Mouse (Mus musculus): Measurements from ENCODE around the gene Arsa. TPM values are rescaled to one million over a fixed set of nuclear protein-coding genes. Genes with fewer than 3 reads are reported as not detected.

Arsa gene
- polyA plus RNA-seq, 1 experiment from 2014 or later: 14.1 TPM

DNA sequence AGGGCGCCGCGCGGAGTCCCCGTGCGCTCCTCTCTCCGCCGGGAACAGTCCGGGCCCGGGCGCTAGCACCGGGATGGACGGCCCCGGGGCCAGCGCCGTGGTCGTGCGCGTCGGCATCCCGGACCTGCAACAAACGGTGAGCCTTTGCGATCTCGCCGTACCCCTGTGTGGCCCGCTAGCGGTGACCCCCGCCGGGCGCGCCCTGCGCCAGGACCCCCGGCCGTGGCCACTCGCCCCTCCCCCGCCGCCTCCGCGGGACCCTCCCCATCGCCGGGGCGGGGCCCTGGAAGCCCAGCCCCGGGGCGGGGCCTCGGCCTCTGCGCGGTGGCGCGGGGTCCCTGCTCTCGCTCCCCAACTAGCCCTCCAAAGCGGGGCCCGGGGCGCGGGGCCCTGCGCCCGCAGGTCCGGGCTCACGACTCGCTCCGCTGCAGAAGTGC, 22.6 kb upstream of the Arsa start:
- Histone ChIP-seq H3K4me2 (ENCODE audit: low read length) (peak overlapping the region; percentile 89), H3K9me3 (ENCODE audit: control insufficient read depth, low read length) (no peaks in the 10 kb centered on the region; the same call in 1 of the 2 replicates), H3K4me1 (ENCODE audit: control insufficient read depth in 2 of 2, insufficient read depth in 2 of 2, low read length in 2 of 2) (peaks cover 2 to 9% of the 10 kb centered on the region in 2 experiments; a peak in 3 of 4 replicates), H3K36me3 (ENCODE audit: control insufficient read depth, insufficient read depth, low read length) (peaks cover 27% of the 10 kb centered on the region), H3K27me3 (ENCODE audit: control insufficient read depth, insufficient read depth, low read length) (peaks cover 49% of the 10 kb centered on the region), H3K27ac (replicated peaks in 1 of 2; ENCODE audit: control insufficient read depth in 1 of 2, insufficient read depth in 1 of 2, low read depth in 2 of 2, low read length in 2 of 2) (peak overlapping the region in 1 of 2 experiments; percentile 83; a peak in 2 of 4 replicates), H3K4me3 (ENCODE audit: control insufficient read depth in 1 of 2, insufficient read depth in 1 of 2, low read depth in 1 of 2, low read length in 2 of 2) (peak overlapping the region; percentile 75 to 79), H3K9ac (ENCODE audit: low read length) (peak overlapping the region; percentile 75)
- under 1% methylated on average over 31 of the region's 60 CpGs for WGBS
- no peak for ATAC-seq (ENCODE audit: insufficient number of reproducible peaks, insufficient read depth, low FRiP score, low read depth)

DNA sequence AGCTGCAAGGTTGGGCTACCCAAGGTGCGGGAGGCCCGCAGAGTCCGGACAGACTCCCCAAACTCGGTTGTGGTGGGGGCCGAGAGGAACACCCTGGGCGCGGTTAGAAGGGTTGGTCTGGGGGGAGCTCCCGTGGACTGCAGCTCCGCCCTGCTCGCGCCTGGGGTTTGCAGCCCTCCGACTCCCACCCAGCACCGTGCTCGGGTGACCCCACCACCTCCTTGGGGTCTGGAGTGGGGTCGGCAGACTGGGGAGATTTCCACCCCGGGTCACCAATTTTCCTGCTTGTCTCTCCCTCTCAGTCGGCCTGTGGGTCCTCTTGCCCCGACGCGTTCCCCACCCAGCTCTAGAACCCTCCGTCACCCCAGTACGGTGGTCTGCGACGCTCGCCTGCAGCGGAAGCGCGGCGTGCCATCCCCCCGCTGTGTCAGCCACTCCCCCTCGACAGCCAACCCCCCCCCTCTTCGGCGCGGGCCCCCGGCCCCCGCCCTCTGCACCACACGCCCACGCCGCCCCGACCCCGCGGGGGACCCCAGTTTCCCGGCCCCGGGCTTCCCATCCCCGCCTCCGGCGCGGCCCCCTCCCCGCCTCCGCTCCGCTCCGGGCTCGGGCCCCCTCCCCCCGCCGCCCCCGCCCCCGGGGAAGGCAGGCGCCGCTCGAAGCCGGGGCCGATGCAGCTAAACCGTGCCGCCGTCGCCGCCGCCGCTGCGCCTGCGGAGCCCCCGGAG, 21.9 kb upstream of the Arsa start, which contains the start of gene Shank3:
Shank3 (plus strand) TSS at position 663 of the 728 bp plus-strand sequence.
- 0 out of 2 replicates have a peak, but pooled peaks have one; percentile 20 for ATAC-seq (ENCODE audit: insufficient number of reproducible peaks, insufficient read depth, low FRiP score, low read depth)

DNA sequence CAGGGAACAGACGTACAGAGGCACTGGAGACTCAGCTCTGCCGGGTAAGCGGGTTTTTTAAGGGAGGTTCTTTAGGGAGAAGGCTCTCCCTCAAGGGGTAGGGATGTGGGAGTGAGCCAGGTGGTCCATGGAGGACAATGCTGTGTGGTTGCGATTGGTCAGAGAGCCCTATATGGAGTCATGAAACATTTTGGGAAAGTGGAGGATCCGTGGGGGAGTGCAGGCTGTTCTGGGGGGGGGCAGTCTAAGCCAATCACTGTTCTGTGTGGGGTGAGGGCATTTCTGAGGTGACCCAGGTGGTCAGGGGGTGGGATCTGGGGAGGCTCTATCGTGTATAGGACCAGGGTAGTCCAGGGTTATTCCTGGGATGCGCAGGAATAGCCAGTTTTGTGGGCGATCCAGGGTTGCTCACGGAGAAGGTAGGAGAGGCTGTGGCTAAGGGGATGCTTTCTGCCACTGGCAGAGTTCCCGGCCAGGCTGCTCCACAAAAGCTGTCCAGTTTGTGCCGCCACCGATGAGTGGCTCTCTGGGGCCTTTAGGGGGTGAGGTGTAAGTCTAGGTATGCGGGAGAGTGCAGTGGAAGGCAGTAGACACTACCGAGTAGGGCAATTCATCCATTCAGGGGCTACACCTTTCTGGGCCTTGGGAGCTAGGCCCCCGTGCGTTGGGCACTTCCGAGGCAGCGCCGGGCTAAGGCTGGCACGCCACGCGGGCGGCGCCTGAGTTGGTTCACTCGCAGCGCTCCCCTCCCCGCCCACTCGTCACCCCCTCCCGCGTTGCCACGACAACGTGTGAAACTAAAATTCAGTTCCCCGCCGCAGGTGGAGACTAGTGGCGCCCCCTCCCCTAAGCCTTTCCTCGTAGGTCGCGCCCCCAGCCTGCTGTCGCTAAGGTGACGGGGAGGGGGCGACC, 21.1 kb upstream of the Arsa start:
- Histone ChIP-seq H3K4me3 (ENCODE audit: control insufficient read depth in 1 of 2, insufficient read depth in 1 of 2, low read depth in 1 of 2, low read length in 2 of 2) (peak overlapping the region; percentile 60 to 79), H3K27ac (replicated peaks in 1 of 2; ENCODE audit: control insufficient read depth in 1 of 2, insufficient read depth in 1 of 2, low read depth in 2 of 2, low read length in 2 of 2) (peak overlapping the region; percentile 61 to 83), H3K36me3 (ENCODE audit: control insufficient read depth, insufficient read depth, low read length) (peaks cover 12% of the 10 kb centered on the region; the same call in 1 of the 2 replicates), H3K9me3 (ENCODE audit: control insufficient read depth, low read length) (no peaks in the 10 kb centered on the region; the same call in 1 of the 2 replicates), H3K9ac (ENCODE audit: low read length) (peak overlapping the region; percentile 75), H3K4me2 (ENCODE audit: low read length) (peak overlapping the region; percentile 89), H3K27me3 (ENCODE audit: control insufficient read depth, insufficient read depth, low read length) (peaks cover 49% of the 10 kb centered on the region), H3K4me1 (ENCODE audit: control insufficient read depth in 2 of 2, insufficient read depth in 2 of 2, low read length in 2 of 2) (peaks cover 2 to 9% of the 10 kb centered on the region in 2 experiments; a peak in 3 of 4 replicates)
- 2% methylated on average over 39 of the region's 41 CpGs for WGBS
- 0 out of 2 replicates have a peak, but pooled peaks have one; percentile 6 for ATAC-seq (ENCODE audit: insufficient number of reproducible peaks, insufficient read depth, low FRiP score, low read depth)

More for the DNA sequence above, 21.9 kb upstream of the Arsa start, which contains the start of gene Shank3:
- peaks cover 20% of the 10 kb centered on the region for H3K36me3 ChIP-seq (ENCODE audit: control insufficient read depth, insufficient read depth, low read length)
- WGBS: 1% methylated on average over 46 of the region's 72 CpGs
- H3K4me3 ChIP-seq (ENCODE audit: control insufficient read depth in 1 of 2, insufficient read depth in 1 of 2, low read depth in 1 of 2, low read length in 2 of 2): peak within 1 kb of the TSS; percentile 75 to 79
- peak within 1 kb of the TSS; percentile 89 for H3K4me2 ChIP-seq (ENCODE audit: low read length)
- peak within 1 kb of the TSS; percentile 75 for H3K9ac ChIP-seq (ENCODE audit: low read length)
- H3K27me3 ChIP-seq (ENCODE audit: control insufficient read depth, insufficient read depth, low read length): peaks cover 49% of the 10 kb centered on the region
- peaks cover 2 to 9% of the 10 kb centered on the region in 2 experiments; a peak in 3 of 4 replicates for H3K4me1 ChIP-seq (ENCODE audit: control insufficient read depth in 2 of 2, insufficient read depth in 2 of 2, low read length in 2 of 2)
- H3K27ac ChIP-seq (replicated peaks in 1 of 2; ENCODE audit: control insufficient read depth in 1 of 2, insufficient read depth in 1 of 2, low read depth in 2 of 2, low read length in 2 of 2): peak within 1 kb of the TSS; percentile 61 to 83
- H3K9me3 ChIP-seq (ENCODE audit: control insufficient read depth, low read length): no peaks in the 10 kb centered on the region; the same call in 1 of the 2 replicates

DNA sequence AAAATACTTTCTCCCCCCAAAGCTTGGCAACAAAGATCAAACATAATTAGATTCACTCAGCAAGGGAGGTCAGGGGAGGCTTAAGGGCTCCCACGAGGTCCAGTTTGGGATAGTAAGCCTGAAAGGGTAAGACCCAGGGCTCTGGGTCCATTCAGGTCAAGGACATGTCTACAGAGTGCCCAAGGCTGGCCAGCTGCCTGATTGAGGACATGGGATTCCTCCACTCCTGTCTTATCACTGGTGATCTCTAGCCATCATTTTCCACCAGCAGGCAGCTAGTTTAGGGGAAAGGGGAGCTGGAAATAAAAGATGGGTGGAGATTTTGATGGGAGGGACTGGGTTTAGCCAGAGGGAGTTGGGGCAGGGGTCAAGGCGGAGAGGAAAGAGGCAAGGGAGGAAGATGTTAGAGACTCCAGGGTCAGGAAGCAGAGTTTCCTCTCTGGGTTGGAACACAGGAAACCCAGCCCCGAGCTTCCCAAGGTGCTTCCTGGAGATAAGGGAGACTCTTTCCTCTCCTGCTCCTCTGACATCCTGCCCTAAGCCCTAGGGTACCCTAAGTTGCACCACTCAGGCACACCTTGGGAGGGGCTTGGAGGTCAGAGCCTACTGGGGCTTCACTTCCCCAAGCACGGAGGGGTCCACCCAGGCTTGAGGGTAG, 20.3 kb upstream of the Arsa start:
- WGBS: 12% methylated on average over 4 of the region's 4 CpGs
- Histone ChIP-seq H3K9ac (ENCODE audit: low read length) (peak overlapping the region; percentile 75), H3K27me3 (ENCODE audit: control insufficient read depth, insufficient read depth, low read length) (peaks cover 49% of the 10 kb centered on the region)

DNA sequence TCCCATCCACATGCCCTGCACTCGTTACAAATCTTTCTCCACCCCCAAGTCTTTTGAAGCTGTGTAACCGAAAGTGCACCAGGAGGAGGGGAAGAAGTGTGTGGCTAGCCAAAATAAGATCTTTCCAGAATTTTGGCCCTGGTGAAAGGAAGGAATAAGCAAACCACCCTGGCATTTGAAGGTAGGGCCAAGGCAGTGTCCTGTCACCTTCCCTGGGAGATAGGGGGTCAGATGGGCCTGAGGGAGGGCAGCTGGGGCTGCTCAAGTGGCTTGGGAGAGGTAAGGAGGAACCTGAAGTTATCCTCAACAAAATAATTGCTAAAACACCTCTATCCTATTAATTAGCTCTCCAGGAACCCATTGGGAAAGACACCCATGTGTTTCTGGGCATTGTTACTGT, 19.6 kb upstream of the Arsa start:
- H3K9me3 ChIP-seq (ENCODE audit: control insufficient read depth, low read length): peaks cover 4% of the 10 kb centered on the region; the same call in 1 of the 2 replicates
- no peak overlapping the region for H3K4me3 ChIP-seq (ENCODE audit: control insufficient read depth in 1 of 2, insufficient read depth in 1 of 2, low read depth in 1 of 2, low read length in 2 of 2)
- no peak for ATAC-seq (ENCODE audit: insufficient number of reproducible peaks, insufficient read depth, low FRiP score, low read depth)
- no peak overlapping the region for H3K9ac ChIP-seq (ENCODE audit: low read length)
- peaks cover 49% of the 10 kb centered on the region for H3K27me3 ChIP-seq (ENCODE audit: control insufficient read depth, insufficient read depth, low read length)
- WGBS: 45% methylated on average over 2 of the region's 2 CpGs
- H3K36me3 ChIP-seq (ENCODE audit: control insufficient read depth, insufficient read depth, low read length): 0 out of 2 replicates have a peak, but pooled peaks cover 3% of the 10 kb centered on the region
- peak overlapping the region; percentile 21 to 56; a peak in 2 of 4 replicates for H3K27ac ChIP-seq (replicated peaks in 1 of 2; ENCODE audit: control insufficient read depth in 1 of 2, insufficient read depth in 1 of 2, low read depth in 2 of 2, low read length in 2 of 2)
- peaks cover 2 to 9% of the 10 kb centered on the region in 2 experiments; a peak in 3 of 4 replicates for H3K4me1 ChIP-seq (ENCODE audit: control insufficient read depth in 2 of 2, insufficient read depth in 2 of 2, low read length in 2 of 2)
- H3K4me2 ChIP-seq (ENCODE audit: low read length): no peak overlapping the region

More for the DNA sequence above, 20.3 kb upstream of the Arsa start:
- peak overlapping the region; percentile 60 to 79 for H3K4me3 ChIP-seq (ENCODE audit: control insufficient read depth in 1 of 2, insufficient read depth in 1 of 2, low read depth in 1 of 2, low read length in 2 of 2)
- peak; percentile 79 for ATAC-seq (ENCODE audit: insufficient number of reproducible peaks, insufficient read depth, low FRiP score, low read depth)
- peaks cover 4% of the 10 kb centered on the region; the same call in 1 of the 2 replicates for H3K9me3 ChIP-seq (ENCODE audit: control insufficient read depth, low read length)
- H3K36me3 ChIP-seq (ENCODE audit: control insufficient read depth, insufficient read depth, low read length): 0 out of 2 replicates have a peak, but pooled peaks cover 4% of the 10 kb centered on the region
- H3K4me1 ChIP-seq (ENCODE audit: control insufficient read depth in 2 of 2, insufficient read depth in 2 of 2, low read length in 2 of 2): peaks cover 2 to 9% of the 10 kb centered on the region in 2 experiments; a peak in 3 of 4 replicates
- H3K4me2 ChIP-seq (ENCODE audit: low read length): no peak overlapping the region; the same call in 1 of the 2 replicates
- peak overlapping the region; percentile 61 to 83 for H3K27ac ChIP-seq (replicated peaks in 1 of 2; ENCODE audit: control insufficient read depth in 1 of 2, insufficient read depth in 1 of 2, low read depth in 2 of 2, low read length in 2 of 2)

DNA sequence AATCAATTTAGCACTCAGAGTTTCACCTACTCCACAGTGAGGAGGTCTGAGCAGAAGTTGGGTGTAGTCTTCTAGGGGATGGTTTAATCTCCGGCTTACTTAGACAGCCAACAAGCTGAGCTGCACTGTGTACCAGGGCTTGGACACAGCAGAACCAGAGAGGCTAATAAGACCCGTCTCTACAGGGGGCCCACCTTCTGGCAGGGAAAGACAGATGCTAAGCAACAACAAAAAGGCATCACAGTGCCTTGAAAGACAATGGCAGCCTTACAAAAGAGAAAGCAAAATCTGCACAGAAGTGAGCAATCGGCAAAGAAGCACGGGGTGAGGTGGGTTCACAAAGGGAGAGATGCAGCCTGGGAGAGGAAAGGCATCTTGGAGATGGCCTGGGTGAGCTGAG, 18.9 kb upstream of the Arsa start:
- WGBS: 62% methylated on average over 4 of the region's 4 CpGs

More for the DNA sequence above, 18.9 kb upstream of the Arsa start:
- Histone ChIP-seq H3K4me1 (ENCODE audit: control insufficient read depth in 2 of 2, insufficient read depth in 2 of 2, low read length in 2 of 2) (peaks cover 2 to 9% of the 10 kb centered on the region in 2 experiments; a peak in 3 of 4 replicates), H3K36me3 (ENCODE audit: control insufficient read depth, insufficient read depth, low read length) (0 out of 2 replicates have a peak, but pooled peaks cover 3% of the 10 kb centered on the region), H3K4me2 (ENCODE audit: low read length) (no peak overlapping the region), H3K4me3 (ENCODE audit: control insufficient read depth in 1 of 2, insufficient read depth in 1 of 2, low read depth in 1 of 2, low read length in 2 of 2) (no peak overlapping the region), H3K27ac (replicated peaks in 1 of 2; ENCODE audit: control insufficient read depth in 1 of 2, insufficient read depth in 1 of 2, low read depth in 2 of 2, low read length in 2 of 2) (no peak overlapping the region), H3K9ac (ENCODE audit: low read length) (no peak overlapping the region), H3K9me3 (ENCODE audit: control insufficient read depth, low read length) (peaks cover 4% of the 10 kb centered on the region; the same call in 1 of the 2 replicates), H3K27me3 (ENCODE audit: control insufficient read depth, insufficient read depth, low read length) (peaks cover 44% of the 10 kb centered on the region)
- no peak for ATAC-seq (ENCODE audit: insufficient number of reproducible peaks, insufficient read depth, low FRiP score, low read depth)
